Mouse (Mus musculus) CH12.LX (cell line): ENCODE results near the gene Ank. TPM values are rescaled to one million over a fixed set of nuclear protein-coding genes. Genes with fewer than 3 reads are reported as not detected.

Experiments used
- DNase-seq: peaks from one replicate; pipeline ENCODE4 v3.0.0-alpha.2; 2013; ENCODE audit errors: extremely low read depth
- H3K27ac ChIP-seq: 2 replicates; pipeline ENCODE4 v1.5.1; 2012; ENCODE audit warnings: low read depth, mild to moderate bottlenecking, control low read depth, moderate library complexity; ENCODE audit not compliant: insufficient read depth
- H3K27me3 ChIP-seq: replicated peaks from 2 replicates; pipeline ENCODE3; 2012; ENCODE audit warnings: inconsistent platforms
- H3K36me3 ChIP-seq, 2 experiments: replicated peaks in 1 of 2; 2 replicates each; pipeline versions ENCODE3 to v1.6.1; 2012; ENCODE audit warnings: inconsistent platforms in 1 of 2, low read length in 1 of 2, mild to moderate bottlenecking in 1 of 2, mixed read lengths in 1 of 2, moderate library complexity in 1 of 2; ENCODE audit not compliant: control insufficient read depth in 1 of 2, insufficient read depth in 1 of 2
- H3K4me1 ChIP-seq, 2 experiments: 2 replicates each; pipeline ENCODE4 v1.6.1; 2012; ENCODE audit warnings: inconsistent platforms in 1 of 2, moderate library complexity in 1 of 2; ENCODE audit not compliant: insufficient read depth in 2 of 2, control insufficient read depth in 1 of 2
- H3K4me2 ChIP-seq: 2 replicates; pipeline ENCODE4 v1.6.1; 2012; ENCODE audit warnings: low read depth, mild to moderate bottlenecking, control low read depth; ENCODE audit not compliant: poor library complexity, insufficient read depth, severe bottlenecking
- H3K4me3 ChIP-seq, 3 experiments: fragments of 150-350 bp in 1 of 3; sonication (generic) in 1 of 3; replicated peaks in 1 of 3; 2 replicates each; pipeline versions ENCODE3 to v1.5.1; 2011 to 2012; ENCODE audit warnings: low read depth in 2 of 3, low read length in 2 of 3, mild to moderate bottlenecking in 2 of 3, moderate library complexity in 2 of 3, control low read depth in 1 of 3, improper control_type of control experiment in 1 of 3, inconsistent platforms in 1 of 3, mixed read lengths in 1 of 3; ENCODE audit not compliant: poor library complexity in 1 of 3
- H3K79me2 ChIP-seq: replicated peaks from 2 replicates; pipeline ENCODE4 v1.6.1; 2012; ENCODE audit warnings: mild to moderate bottlenecking, moderate library complexity; ENCODE audit not compliant: control insufficient read depth, poor library complexity, insufficient read depth, severe bottlenecking; ENCODE audit errors: extremely low read depth
- H3K9ac ChIP-seq: 2 replicates; pipeline ENCODE4 v1.6.1; 2012; ENCODE audit warnings: low read depth, mild to moderate bottlenecking, control low read depth, moderate library complexity; ENCODE audit not compliant: insufficient read depth
- H3K9me3 ChIP-seq: replicated peaks from 2 replicates; pipeline ENCODE3; 2012; ENCODE audit warnings: low read length, inconsistent platforms, mixed read lengths
- BHLHE40 ChIP-seq: IDR thresholded peaks from 2 replicates; pipeline ENCODE4 v1.6.1; 2011; ENCODE audit warnings: mild to moderate bottlenecking, low read depth, low read length, improper control_type of control experiment
- CHD1 ChIP-seq: IDR thresholded peaks from 2 replicates; pipeline ENCODE4 v1.6.1; 2012; ENCODE audit warnings: low read depth, low read length, improper control_type of control experiment, inconsistent platforms
- CTCF ChIP-seq, 2 experiments: IDR thresholded peaks in 1 of 2; conservative IDR thresholded peaks in 1 of 2; 2 replicates each; pipeline ENCODE4 v1.5.1; 2011 to 2012; ENCODE audit warnings: low read depth in 2 of 2, low read length in 2 of 2, improper control_type of control experiment in 1 of 2, inconsistent platforms in 1 of 2, mild to moderate bottlenecking in 1 of 2, moderate library complexity in 1 of 2
- E2F4 ChIP-seq: IDR thresholded peaks from 2 replicates; pipeline ENCODE4 v1.6.1; 2011; ENCODE audit warnings: low read depth, low read length, improper control_type of control experiment; ENCODE audit not compliant: insufficient replicate concordance
- ELF1 ChIP-seq: IDR thresholded peaks from 2 replicates; pipeline ENCODE4 v1.6.1; 2014; ENCODE audit warnings: low read depth, mild to moderate bottlenecking, inconsistent platforms, low read length, improper control_type of control experiment
- ETS1 ChIP-seq: conservative IDR thresholded peaks from 2 replicates; pipeline ENCODE4 v1.6.1; 2012; ENCODE audit warnings: low read depth, mild to moderate bottlenecking, inconsistent platforms, low read length, improper control_type of control experiment, moderate library complexity
- GABPA ChIP-seq: IDR thresholded peaks from 2 replicates; pipeline ENCODE4 v1.6.1; 2012; ENCODE audit warnings: low read depth, low read length, improper control_type of control experiment, inconsistent platforms; ENCODE audit not compliant: insufficient replicate concordance
- JUN ChIP-seq: IDR thresholded peaks from 2 replicates; pipeline ENCODE4 v1.6.1; 2011; ENCODE audit warnings: low read depth, mild to moderate bottlenecking, low read length, improper control_type of control experiment, moderate library complexity; ENCODE audit not compliant: insufficient read depth
- MAZ ChIP-seq: IDR thresholded peaks from 2 replicates; pipeline ENCODE4 v1.6.1; 2012; ENCODE audit warnings: low read depth, mild to moderate bottlenecking, inconsistent platforms, low read length, improper control_type of control experiment, moderate library complexity
- NRF1 ChIP-seq: IDR thresholded peaks from 2 replicates; pipeline ENCODE4 v1.6.1; 2014; ENCODE audit warnings: low read depth, mild to moderate bottlenecking, inconsistent platforms, low read length, improper control_type of control experiment, moderate library complexity
- TBP ChIP-seq: conservative IDR thresholded peaks from 2 replicates; pipeline ENCODE4 v1.6.1; 2011; ENCODE audit warnings: low read depth, low read length, improper control_type of control experiment
- UBTF ChIP-seq: IDR thresholded peaks from 2 replicates; pipeline ENCODE4 v1.6.1; 2012; ENCODE audit warnings: low read depth, mild to moderate bottlenecking, inconsistent platforms, low read length, improper control_type of control experiment, moderate library complexity
- ZC3H11A ChIP-seq: IDR thresholded peaks from 2 replicates; pipeline ENCODE4 v1.6.1; 2012; ENCODE audit warnings: low read depth, mild to moderate bottlenecking, inconsistent platforms, low read length, improper control_type of control experiment
- ZMIZ1 ChIP-seq: IDR thresholded peaks from 2 replicates; pipeline ENCODE4 v1.6.1; 2012; ENCODE audit warnings: low read depth, mild to moderate bottlenecking, inconsistent platforms, low read length, improper control_type of control experiment
- dilution Hi-C: fragments of 300-500 bp; cut with MboI; formaldehyde crosslinking; loops from 2 replicates; pipeline ENCODE4 v1.14.3; 2020; ENCODE audit warnings: low sequenced_read_pairs; ENCODE audit not compliant: extremely low pct_unique_long_range_greater_than_20kb, extremely low pct_ligation_motif_present
- in situ Hi-C: fragments of 300-500 bp; cut with MboI; formaldehyde crosslinking; loops from 3 replicates; pipeline ENCODE4 v1.14.3; 2019; ENCODE audit warnings: low sequenced_read_pairs, low pct_ligation_motif_present, low pct_unique_long_range_greater_than_20kb, mixed read lengths
- polyA plus RNA-seq: library from polyadenylated mRNA; unstranded; fragments of >175 nt; gene quantifications from 2 replicates; pipeline ENCODE4 v1.2.1, GENCODE M21; 2012; ENCODE audit warnings: low read depth; ENCODE audit not compliant: insufficient read length
- total RNA-seq, 2 experiments: library from RNA; depleted of rRNA; stranded (reverse); fragments of 300-350 nt in 1 of 2; fragments of >200 nt in 1 of 2; gene quantifications; 2 replicates each; pipeline ENCODE4 v1.2.3; 2012 to 2014

Ank gene
- total and polyA plus RNA-seq, 3 experiments: 4.6 to 12.4 (median 8.6) TPM

DNA sequence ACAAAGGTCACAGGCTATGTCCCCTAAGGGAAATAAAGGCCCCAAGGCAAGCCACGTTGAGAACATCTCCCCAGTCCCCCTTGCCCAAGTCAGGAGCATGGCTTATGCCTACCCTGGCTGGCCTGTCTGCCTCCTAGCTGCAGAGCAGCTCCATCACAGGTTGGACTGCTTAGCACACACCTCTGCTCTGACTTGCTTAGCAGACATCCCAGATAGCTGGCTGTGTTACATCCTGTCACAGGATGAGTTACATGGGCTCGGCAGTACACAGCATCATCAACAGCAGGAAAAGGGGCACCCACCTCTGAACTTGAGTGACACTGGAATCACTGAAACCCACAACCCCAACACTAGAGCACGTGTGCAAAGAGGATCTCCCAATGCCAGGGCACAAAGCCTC is 138.8 kb downstream of the Ank start:
- dilution Hi-C loops: no loop called here
- peaks cover 55 to 95% of the 10 kb centered on the region in 2 experiments for H3K36me3 ChIP-seq

DNA sequence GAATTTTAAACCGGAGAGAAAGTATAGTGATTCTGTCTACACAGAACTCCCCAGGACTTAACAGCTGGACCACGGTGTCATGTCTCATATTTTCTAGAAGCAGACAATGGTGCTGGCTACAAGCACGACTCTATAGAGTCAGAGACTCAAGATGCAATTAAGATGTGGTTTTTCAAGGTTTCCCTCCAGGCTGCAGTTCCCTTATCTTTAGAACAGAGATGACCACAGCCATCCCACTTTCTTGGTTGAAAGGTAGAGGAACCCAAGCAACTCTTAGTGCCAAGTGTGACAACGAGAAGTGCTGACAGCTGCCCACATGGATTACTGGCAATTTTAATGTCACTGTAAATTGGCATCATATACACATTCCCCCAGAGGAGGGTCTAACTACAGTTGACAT is 143.1 kb downstream of the Ank start:
- H3K4me3 ChIP-seq: no peak overlapping the region
- no peak overlapping the region for H3K4me2 ChIP-seq
- peaks cover 2 to 8% of the 10 kb centered on the region in 2 experiments; a peak in 3 of 4 replicates for H3K4me1 ChIP-seq
- in situ Hi-C loops: no loop called here
- H3K27me3 ChIP-seq: no peaks in the 10 kb centered on the region
- H3K27ac ChIP-seq: no peak overlapping the region
- dilution Hi-C loops: no loop called here
- no peaks in the 10 kb centered on the region; the same call in 1 of the 2 replicates for H3K79me2 ChIP-seq
- no peak overlapping the region for H3K9ac ChIP-seq
- TF ChIP-seq UBTF (no peak), GABPA (no peak), TBP (no peak), E2F4 (no peak), ZMIZ1 (no peak), JUN (no peak), MAZ (no peak), ELF1 (no peak), ETS1 (no peak), ZC3H11A (no peak)
- no peaks in the 10 kb centered on the region for H3K9me3 ChIP-seq
- peaks cover 62 to 97% of the 10 kb centered on the region in 2 experiments for H3K36me3 ChIP-seq
- DNase-seq: no peak

More for the DNA sequence above, 138.8 kb downstream of the Ank start:
- no peak overlapping the region for H3K9ac ChIP-seq
- no peak for DNase-seq
- H3K27ac ChIP-seq: no peak overlapping the region
- H3K4me1 ChIP-seq: peaks cover 0 to 11% of the 10 kb centered on the region in 2 experiments; a peak in 1 of 4 replicates
- H3K9me3 ChIP-seq: no peaks in the 10 kb centered on the region
- no peaks in the 10 kb centered on the region; the same call in 1 of the 2 replicates for H3K79me2 ChIP-seq
- no peak overlapping the region for H3K4me3 ChIP-seq
- no peak overlapping the region for H3K4me2 ChIP-seq
- no peaks in the 10 kb centered on the region for H3K27me3 ChIP-seq
- in situ Hi-C loops: no loop called here
- TF ChIP-seq CTCF (conservative IDR thresholded peaks at IDR 0.05 in 1 of 2, IDR thresholded peaks at IDR 0.05 in 1 of 2; ENCODE audit: low read depth in 2 of 2, low read length in 2 of 2) (0 out of 4 replicates have a peak, but pooled peaks of 1 of the 2 experiments have one; percentile 3), TBP (no peak), CHD1 (no peak), ZC3H11A (no peak), BHLHE40 (no peak), NRF1 (no peak)
